Mouse (Mus musculus): Measurements from ENCODE around the gene Tsc1.

GRCm38 (mm10) chr2:28612436-28613063 lies 28.5 kb upstream of the Tsc1 start:
- no peak for TF ChIP-seq GATA1 (IDR thresholded peaks at IDR 0.05; ENCODE audit: borderline replicate concordance, low read length)
- no peak for TF ChIP-seq FLI1 (IDR thresholded peaks at IDR 0.05; ENCODE audit: low read length)

All from megakaryocyte, embryonic 14.5 days (primary cell).